Mouse (Mus musculus): Measurements from ENCODE around the gene Clec2h.
"Not testable (repeated sequence)": the region's sequence is repeated elsewhere in the genome, so short reads cannot be mapped to it uniquely, and the experiment has no call there.

The Clec2h gene

GRCm38 (mm10) chr6:128662206-128662605, at the start of gene Clec2h:
Gene Clec2h, plus strand, starts transcription at chr6:128662385.
- DNase-seq (ENCODE audit: low read depth, low spot score): no peak

- no peak for DNase-seq (ENCODE audit: low read depth, low spot score)
These were observed 39.5 kb upstream of the Clec2h start for GRCm38 (mm10) chr6:128622733-128623132.

DNA sequence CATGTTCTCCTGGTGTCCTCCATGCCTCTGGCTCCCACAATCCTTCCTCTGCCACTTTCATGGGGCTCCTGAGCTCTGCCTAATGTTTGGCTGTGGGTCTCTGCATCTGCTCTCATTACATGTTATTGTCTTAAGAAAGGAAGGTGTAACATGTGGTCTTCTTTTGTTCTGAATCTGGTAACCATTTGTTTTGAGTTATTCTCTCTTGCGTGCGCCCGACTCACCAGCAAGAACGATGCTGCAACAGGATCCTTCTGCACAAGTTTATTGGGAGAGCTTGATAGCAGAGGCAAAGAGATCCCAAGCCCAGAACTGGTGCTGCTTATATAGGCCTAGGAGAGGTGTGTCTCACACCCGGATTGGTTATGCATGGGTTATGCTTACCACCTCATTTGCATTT, 38.8 kb upstream of the Clec2h start, which contains the start of gene Klrb1a:
Klrb1a (minus strand) TSS at position 101 of the 400 bp plus-strand sequence.
- DNase-seq (ENCODE audit: low read depth, low spot score): not testable (repeated sequence)

DNA sequence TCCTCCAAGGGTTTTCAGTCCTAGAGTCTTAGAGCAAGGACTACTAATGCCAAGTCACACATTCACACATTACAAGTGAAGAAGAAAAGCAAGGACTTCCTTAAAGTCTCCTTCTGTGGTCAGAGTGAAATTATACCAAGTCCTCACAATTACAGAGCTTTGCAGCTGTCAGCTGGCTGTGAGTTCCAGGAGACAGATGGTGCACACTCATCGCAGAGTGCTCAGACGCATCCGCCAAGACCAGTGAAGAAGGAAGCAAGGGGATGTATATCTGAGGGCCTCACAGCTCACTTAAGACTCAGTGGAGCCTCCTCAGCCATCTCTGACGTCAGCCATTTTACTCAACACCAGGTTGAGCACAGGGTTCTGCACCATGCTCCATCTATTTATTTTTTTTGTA, 37.8 kb upstream of the Clec2h start:
- no peak for DNase-seq (ENCODE audit: low read depth, low spot score)

GRCm38 (mm10) chr6:128625246-128625645, 36.9 kb upstream of the Clec2h start:
- DNase-seq (ENCODE audit: low read depth, low spot score): not testable (repeated sequence)

DNA sequence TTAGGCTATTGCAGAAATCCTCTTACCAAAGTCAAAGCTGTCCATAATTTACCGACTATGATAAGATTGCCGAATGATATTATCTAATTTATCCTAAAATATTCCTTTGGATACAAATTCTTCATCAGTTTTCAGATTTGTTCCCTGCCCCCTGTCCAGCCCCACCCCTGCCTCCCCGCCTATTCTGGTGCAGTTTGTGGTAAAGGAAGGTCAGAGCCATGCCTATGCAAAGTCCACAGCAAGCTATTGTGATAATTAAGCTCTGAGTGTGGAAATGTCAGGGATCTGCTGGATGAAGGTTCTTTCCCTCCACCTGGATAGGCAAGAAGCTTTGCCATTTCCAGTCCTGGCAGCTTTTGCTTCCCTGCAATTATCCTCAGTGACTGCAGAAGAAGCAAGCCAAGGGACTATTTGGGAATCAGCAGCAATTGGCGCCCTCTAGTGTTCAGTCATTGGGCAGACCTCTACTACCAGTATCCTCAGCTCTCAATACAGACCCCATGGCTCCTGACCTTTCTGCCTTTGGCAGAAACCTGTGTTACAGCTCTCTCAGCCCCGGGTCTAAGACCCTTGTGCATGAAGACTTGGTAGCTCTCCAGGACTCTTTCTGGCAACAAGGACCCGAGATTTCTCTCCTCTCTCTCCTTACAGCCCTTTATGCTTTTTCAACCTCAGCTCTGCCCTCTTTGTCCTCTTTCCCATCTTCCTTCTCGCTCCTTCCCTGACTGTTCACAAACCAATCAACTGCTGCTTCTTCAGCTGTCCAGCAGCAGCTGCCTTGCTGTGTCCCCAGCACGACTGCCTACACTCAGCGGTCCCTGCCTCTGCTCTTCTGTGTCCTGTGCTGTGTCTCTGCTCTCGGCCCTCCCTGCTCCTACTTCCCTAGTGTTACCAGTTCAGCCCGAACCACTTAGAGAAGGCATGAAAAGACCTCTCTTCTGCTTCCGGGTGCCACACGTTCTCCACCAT, 32.1 kb upstream of the Clec2h start:
- DNase-seq (ENCODE audit: low read depth, low spot score): peak; percentile 46

GRCm38 (mm10) chr6:128630912-128631905, 31.0 kb upstream of the Clec2h start:
- not testable (repeated sequence) for DNase-seq (ENCODE audit: low read depth, low spot score)

DNA sequence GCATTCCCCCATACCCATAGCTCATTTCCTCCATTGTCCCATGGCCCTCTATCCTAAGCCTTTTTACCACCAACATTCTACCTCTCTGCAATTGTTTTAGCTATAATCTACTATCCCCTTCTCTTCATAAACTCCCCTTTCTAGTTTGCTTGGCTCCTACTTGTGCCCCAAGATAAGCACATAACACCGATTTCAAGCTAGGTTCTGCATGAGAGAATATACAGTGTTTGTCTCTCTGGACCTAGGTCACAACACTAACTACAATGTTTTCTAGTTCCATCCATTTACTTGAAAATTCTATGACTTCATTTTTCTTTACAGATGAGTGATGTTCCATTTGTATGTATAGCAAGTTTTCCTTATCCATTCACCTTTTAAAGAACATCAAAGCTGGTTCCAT, 21.5 kb upstream of the Clec2h start:
- DNase-seq (ENCODE audit: low read depth, low spot score): no peak

- DNase-seq (ENCODE audit: low read depth, low spot score): no peak
These were observed 21.0 kb upstream of the Clec2h start for GRCm38 (mm10) chr6:128641116-128641716.

GRCm38 (mm10) chr6:128643999-128644398, 18.2 kb upstream of the Clec2h start:
- DNase-seq (ENCODE audit: low read depth, low spot score): no peak

- DNase-seq (ENCODE audit: low read depth, low spot score): not testable (repeated sequence)
These were observed 17.5 kb upstream of the Clec2h start for GRCm38 (mm10) chr6:128644694-128645093.

- DNase-seq (ENCODE audit: low read depth, low spot score): not testable (repeated sequence)
These were observed 16.5 kb upstream of the Clec2h start for GRCm38 (mm10) chr6:128645708-128646107.

DNA sequence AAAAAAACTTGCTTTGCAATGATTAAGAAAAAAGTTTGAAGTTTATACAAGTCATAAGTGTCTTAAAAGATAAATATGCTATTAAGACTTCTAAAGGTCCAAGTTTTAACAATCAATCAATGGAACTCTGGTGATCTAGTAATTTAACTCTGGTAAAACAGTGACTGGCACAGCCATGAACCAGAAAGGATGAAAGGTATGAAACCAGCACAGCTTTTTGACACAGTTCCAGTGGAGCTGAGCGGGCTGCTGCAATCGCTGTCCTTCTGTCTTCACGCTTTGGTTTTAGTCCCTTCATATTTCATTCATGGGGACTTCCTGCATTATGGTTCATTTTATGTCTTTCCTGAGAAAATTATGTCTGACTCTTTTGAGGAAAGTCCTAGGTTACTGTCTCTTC, 12.5 kb upstream of the Clec2h start:
- no peak for DNase-seq (ENCODE audit: low read depth, low spot score)

DNA sequence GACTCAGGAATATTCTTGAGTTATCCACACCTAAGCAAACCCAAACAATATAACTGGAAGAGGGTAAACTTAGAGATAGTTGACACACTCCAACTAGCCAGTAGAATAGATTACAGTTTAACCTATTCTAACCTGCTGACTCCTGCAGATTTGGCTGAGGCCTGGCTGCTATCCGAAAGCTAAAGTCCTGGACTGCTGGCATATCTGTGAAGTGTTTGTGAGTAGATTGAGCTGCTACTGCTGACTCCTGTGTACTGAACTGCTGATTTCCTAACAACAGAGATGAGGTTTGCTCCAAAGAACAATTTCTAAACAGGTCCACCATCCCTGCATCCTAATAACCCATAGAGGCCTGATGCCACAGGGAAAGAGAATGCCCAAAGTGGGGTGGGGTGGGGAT, 12.0 kb upstream of the Clec2h start:
- no peak for DNase-seq (ENCODE audit: low read depth, low spot score)

DNA sequence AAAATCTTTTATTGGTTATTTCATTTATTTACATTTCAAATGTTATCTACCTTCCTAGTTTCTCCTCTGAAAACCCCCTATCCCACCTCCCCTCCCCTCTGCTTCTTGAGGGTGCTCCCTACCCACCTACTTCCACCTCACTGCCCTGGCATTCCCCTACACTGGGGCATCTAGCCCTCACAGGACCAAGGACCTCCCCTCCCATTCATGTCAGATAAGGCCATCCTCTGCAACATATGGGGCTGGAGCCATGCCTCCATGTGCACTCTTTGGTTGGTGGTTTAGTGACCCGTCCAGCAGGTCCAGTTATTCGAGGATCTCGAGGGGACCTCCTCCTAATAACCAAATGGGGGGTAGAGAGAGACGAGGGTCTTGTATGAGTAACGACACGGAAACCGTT, 11.4 kb upstream of the Clec2h start:
- DNase-seq (ENCODE audit: low read depth, low spot score): not testable (repeated sequence)

- no peak for DNase-seq (ENCODE audit: low read depth, low spot score)
These were observed 9.2 kb upstream of the Clec2h start for GRCm38 (mm10) chr6:128652938-128653337.

DNA sequence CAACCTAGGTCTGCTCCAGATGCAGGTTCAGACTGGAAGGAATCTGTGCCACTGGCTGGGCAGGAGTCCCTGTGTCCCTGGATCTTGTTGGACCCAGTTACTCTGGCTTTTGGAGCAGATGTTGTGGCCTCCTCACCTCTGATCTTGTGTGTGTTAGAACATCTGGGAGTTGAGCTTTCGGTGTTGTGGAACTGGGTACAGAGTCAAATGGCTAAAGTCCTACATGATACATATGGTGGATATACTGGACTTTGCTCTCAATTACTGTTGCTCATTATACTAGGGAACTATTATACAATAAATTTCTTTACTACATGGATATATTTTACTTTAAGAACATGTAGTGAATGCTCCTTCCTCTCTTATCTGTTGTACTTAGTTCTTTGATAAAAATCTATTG, 936 bp upstream of the Clec2h start:
- DNase-seq (ENCODE audit: low read depth, low spot score): no peak

GRCm38 (mm10) chr6:128669936-128670335, 7.8 kb downstream of the Clec2h start:
- no peak for DNase-seq (ENCODE audit: low read depth, low spot score)

GRCm38 (mm10) chr6:128679574-128679973, 17.4 kb downstream of the Clec2h start:
- no peak for DNase-seq (ENCODE audit: low read depth, low spot score)

GRCm38 (mm10) chr6:128701691-128702090, 39.5 kb downstream of the Clec2h start:
- DNase-seq (ENCODE audit: low read depth, low spot score): no peak

DNA sequence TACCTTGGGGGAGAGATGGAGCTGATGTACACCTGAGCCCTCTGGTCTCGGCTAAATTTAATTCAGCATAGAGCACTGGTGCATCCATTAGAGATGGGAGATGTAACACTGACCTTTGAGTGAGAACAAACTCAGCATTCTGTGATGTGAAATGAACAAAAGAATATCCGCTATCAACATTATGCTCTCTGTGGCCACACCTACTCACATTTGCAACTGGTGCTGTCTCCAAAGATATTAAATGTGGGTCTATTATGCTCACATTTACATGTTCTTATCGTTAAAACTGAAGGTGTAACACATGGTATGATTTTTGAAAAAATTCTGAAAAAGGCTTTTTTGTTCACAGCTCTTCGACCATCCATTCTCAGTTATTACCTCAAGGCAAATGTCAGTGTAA, 60.8 kb downstream of the Clec2h start, which contains the start of gene Klrb1:
Klrb1 (minus strand) TSS at position 101 of the 400 bp plus-strand sequence.
- DNase-seq (ENCODE audit: low read depth, low spot score): no peak
